Mouse (Mus musculus): ENCODE results near the gene Haus2. TPM values are rescaled to one million over a fixed set of nuclear protein-coding genes. Genes with fewer than 3 reads are reported as not detected.

Gene Haus2
- polyA plus RNA-seq, 1 experiment from 2014 or later: 33.5 TPM

- 81% methylated on average over 3 of the region's 3 CpGs for WGBS
- no peak for ATAC-seq (ENCODE audit: low FRiP score, low read depth)
- H3K36me3 ChIP-seq: peaks cover 10% of the 10 kb centered on the region
Observed at GRCm38 (mm10) chr2:120575121-120575520, 34.1 kb upstream of the Haus2 start.

DNA sequence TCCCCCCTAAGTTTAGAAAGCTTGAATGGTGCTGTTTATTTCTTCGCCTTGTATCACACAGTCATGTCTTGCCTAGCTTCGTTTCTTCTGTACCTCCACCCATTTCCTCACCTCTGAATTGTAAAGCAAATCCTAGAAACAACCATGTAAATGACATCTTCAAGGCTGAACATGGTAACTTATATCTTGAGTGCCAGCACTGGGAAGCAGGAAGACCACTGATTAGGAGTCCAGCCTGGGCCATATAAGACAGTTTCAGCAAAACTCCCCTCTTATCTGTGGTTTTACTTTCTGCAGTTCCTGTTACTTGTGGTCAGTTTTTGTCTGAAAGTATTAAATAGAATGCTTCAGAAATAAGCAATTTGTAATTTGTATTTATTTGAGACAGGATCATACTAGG is 33.2 kb upstream of the Haus2 start:
- WGBS: 94% methylated on average over 2 of the region's 2 CpGs
- Histone ChIP-seq H3K27ac (replicated peaks) (no peak overlapping the region), H3K9me3 (no peaks in the 10 kb centered on the region), H3K27me3 (no peaks in the 10 kb centered on the region), H3K4me2 (replicated peaks) (no peak overlapping the region), H3K36me3 (peaks cover 10% of the 10 kb centered on the region), H3K4me3 (no peak overlapping the region), H3K9ac (replicated peaks) (no peak overlapping the region), H3K4me1 (no peaks in the 10 kb centered on the region)
- no peak for ATAC-seq (ENCODE audit: low FRiP score, low read depth)

More at GRCm38 (mm10) chr2:120575121-120575520, 34.1 kb upstream of the Haus2 start:
- Histone ChIP-seq H3K27me3 (no peaks in the 10 kb centered on the region), H3K27ac (replicated peaks) (no peak overlapping the region), H3K4me1 (no peaks in the 10 kb centered on the region), H3K9ac (replicated peaks) (no peak overlapping the region), H3K4me3 (no peak overlapping the region), H3K4me2 (replicated peaks) (no peak overlapping the region), H3K9me3 (no peaks in the 10 kb centered on the region)

DNA sequence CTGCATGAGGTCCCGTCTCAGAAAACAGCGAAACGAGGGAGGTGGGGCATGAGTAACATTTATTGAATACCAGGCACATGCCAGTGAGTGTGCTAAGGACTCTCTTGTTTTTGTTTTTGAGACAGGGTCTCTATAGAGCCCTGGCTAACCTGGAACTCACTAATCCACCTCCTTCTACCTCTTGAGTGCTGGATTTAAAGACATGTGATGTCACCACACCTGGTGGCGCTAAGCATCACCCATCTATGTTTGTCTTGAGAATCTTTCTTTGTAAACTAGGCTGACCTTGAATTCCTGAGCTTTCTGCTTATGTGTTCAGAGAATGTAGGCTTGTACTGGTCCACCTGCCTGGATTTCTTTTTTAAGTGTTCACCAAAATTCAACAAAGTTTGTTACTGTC is 31.4 kb upstream of the Haus2 start:
- no peaks in the 10 kb centered on the region for H3K36me3 ChIP-seq
- no peaks in the 10 kb centered on the region for H3K9me3 ChIP-seq
- no peak for ATAC-seq (ENCODE audit: low FRiP score, low read depth)
- no peaks in the 10 kb centered on the region for H3K27me3 ChIP-seq
- H3K27ac ChIP-seq (replicated peaks): no peak overlapping the region
- 91% methylated on average over 4 of the region's 4 CpGs for WGBS
- H3K4me1 ChIP-seq: no peaks in the 10 kb centered on the region
- H3K9ac ChIP-seq (replicated peaks): no peak overlapping the region
- no peak overlapping the region for H3K4me2 ChIP-seq (replicated peaks)
- no peak overlapping the region for H3K4me3 ChIP-seq

DNA sequence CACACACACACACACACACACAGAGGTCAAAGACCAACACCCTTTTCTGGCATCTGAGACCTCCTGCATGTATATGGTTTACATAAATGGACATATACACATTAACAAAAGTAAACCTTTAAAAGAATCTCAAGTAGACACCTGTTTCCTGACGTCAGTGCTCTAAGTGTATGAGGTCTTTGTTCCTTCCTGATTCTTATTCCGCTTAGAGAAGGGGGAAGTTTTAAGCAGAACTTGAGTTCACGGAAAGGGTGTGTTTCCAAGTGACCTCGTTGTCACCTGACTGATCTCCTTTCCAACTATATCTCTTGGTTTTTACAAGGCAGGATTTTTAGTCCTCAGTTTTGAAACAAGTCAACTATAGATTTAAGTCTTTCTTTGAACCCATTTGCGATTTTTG is 30.9 kb upstream of the Haus2 start:
- Histone ChIP-seq H3K27me3 (no peaks in the 10 kb centered on the region), H3K27ac (replicated peaks) (no peak overlapping the region), H3K4me1 (no peaks in the 10 kb centered on the region), H3K9me3 (no peaks in the 10 kb centered on the region), H3K4me2 (replicated peaks) (no peak overlapping the region), H3K9ac (replicated peaks) (no peak overlapping the region), H3K4me3 (no peak overlapping the region), H3K36me3 (no peaks in the 10 kb centered on the region)
- 89% methylated on average over 5 of the region's 5 CpGs for WGBS
- ATAC-seq (ENCODE audit: low FRiP score, low read depth): no peak

DNA sequence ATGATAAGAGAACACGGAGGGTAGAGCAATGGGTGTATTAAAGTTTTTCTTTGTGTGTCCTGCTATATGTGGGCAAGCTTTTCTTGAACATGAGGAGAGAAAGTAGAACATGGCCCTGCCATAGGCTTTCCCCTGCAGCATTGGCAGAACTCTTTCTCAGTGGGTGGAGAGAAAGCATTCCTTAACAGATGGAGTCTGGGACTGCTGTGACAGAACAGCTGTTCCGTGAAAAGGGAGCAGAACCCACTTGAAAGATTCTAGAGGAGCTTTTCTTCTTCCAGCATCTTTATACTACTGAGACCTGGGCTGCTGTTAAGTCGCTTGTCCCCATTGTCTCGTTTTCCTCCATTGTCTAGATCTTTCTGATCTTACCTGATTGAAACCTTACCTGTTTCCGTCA is 19.4 kb upstream of the Haus2 start:
- Histone ChIP-seq H3K9me3 (no peaks in the 10 kb centered on the region), H3K9ac (replicated peaks) (no peak overlapping the region)
- WGBS: 92% methylated on average over 5 of the region's 5 CpGs

DNA sequence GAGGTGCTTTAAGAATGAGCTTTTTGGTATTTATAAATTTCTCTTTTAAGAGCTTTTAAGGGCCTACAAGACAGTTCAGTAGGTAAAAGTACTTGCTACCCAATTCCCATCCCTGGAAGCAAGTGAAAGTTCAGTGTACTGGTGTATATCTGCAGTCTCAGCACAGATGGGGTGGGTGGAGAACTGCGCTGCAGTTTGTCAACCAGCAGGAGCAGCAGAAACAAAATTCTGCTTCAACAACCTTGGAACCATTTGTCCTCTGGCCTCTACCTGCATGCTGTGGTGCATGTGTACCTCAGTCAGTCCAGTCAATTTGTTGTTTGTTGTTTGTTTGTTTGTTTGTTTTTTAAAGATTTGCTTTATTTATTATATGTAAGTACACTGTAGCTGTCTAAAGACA is 17.0 kb upstream of the Haus2 start:
- H3K36me3 ChIP-seq: peaks cover 44% of the 10 kb centered on the region
- H3K27me3 ChIP-seq: no peaks in the 10 kb centered on the region
- 89% methylated on average over 1 of the region's 1 CpGs for WGBS
- no peak overlapping the region for H3K27ac ChIP-seq (replicated peaks)
- no peak overlapping the region for H3K9ac ChIP-seq (replicated peaks)
- H3K9me3 ChIP-seq: no peaks in the 10 kb centered on the region
- no peak for ATAC-seq (ENCODE audit: low FRiP score, low read depth)
- no peak overlapping the region for H3K4me2 ChIP-seq (replicated peaks)
- H3K4me3 ChIP-seq: no peak overlapping the region
- H3K4me1 ChIP-seq: no peaks in the 10 kb centered on the region

More for the DNA sequence above, 19.4 kb upstream of the Haus2 start:
- no peak for ATAC-seq (ENCODE audit: low FRiP score, low read depth)
- H3K36me3 ChIP-seq: peaks cover 44% of the 10 kb centered on the region
- no peaks in the 10 kb centered on the region for H3K27me3 ChIP-seq
- H3K27ac ChIP-seq (replicated peaks): no peak overlapping the region
- no peak overlapping the region for H3K4me3 ChIP-seq
- no peak overlapping the region for H3K4me2 ChIP-seq (replicated peaks)
- H3K4me1 ChIP-seq: no peaks in the 10 kb centered on the region

DNA sequence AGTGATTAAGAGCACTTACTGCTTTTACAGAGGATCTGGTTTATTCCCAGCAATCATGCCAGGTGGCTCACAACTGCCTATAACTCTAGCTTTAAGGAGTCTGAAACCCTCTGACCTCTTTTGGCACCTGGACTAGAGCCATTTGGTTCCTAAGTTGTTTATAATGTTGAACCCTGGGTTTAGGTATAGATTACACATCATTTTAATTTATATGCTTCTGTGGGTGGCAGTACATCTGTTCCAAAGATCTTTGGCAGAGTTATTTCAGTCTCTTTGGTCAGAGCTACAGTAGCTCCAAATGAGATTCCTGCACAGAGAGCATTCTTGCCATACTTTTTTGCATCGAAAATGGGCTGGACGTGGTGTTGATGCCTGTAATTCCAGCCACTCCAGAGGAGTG is 11.4 kb upstream of the Haus2 start:
- no peak overlapping the region for H3K27ac ChIP-seq (replicated peaks)
- H3K27me3 ChIP-seq: no peaks in the 10 kb centered on the region
- H3K4me1 ChIP-seq: no peaks in the 10 kb centered on the region
- H3K36me3 ChIP-seq: peaks cover 61% of the 10 kb centered on the region
- ATAC-seq (ENCODE audit: low FRiP score, low read depth): no peak
- H3K9me3 ChIP-seq: no peaks in the 10 kb centered on the region
- H3K4me3 ChIP-seq: no peak overlapping the region
- H3K4me2 ChIP-seq (replicated peaks): no peak overlapping the region
- 93% methylated on average over 2 of the region's 2 CpGs for WGBS
- H3K9ac ChIP-seq (replicated peaks): no peak overlapping the region

GRCm38 (mm10) chr2:120599506-120599905 is 9.7 kb upstream of the Haus2 start:
- no peaks in the 10 kb centered on the region for H3K9me3 ChIP-seq
- no peak for ATAC-seq (ENCODE audit: low FRiP score, low read depth)
- no peaks in the 10 kb centered on the region for H3K4me1 ChIP-seq
- no peak overlapping the region for H3K4me2 ChIP-seq (replicated peaks)
- WGBS: 94% methylated on average over 4 of the region's 4 CpGs
- H3K9ac ChIP-seq (replicated peaks): no peak overlapping the region
- no peaks in the 10 kb centered on the region for H3K27me3 ChIP-seq
- no peak overlapping the region for H3K4me3 ChIP-seq
- H3K27ac ChIP-seq (replicated peaks): no peak overlapping the region
- peaks cover 59% of the 10 kb centered on the region for H3K36me3 ChIP-seq

DNA sequence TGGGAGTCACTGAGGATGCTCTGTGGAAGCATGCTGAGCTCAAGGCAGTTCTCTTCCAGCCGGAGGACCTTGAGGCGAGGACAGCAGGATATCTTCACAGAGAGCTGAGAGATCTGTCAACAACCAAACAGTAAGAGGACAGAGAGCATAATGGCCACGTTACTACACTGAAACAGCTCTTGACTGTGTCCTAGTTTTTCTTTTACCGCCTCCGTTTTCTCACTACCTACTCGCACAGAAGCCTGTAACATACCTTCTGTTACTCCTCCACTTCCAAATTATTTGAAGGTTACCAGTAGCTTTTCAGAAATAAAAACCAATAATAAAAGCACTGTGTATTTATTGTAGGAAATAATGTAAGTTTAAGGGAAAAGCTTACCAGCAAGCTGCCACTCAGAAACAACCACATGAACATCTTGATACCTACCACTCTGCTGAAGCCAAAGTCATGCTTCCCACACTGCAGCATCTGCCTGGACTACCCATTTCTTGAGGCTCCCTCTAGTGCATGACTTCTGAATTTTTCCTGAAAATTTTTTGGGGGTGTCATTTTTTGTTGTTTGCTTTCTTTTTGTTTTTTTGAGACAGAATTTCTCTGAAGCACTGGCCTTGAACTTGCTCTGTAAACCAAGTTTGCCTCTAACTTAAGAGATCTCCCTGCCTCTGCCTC is 3.0 kb upstream of the Haus2 start:
- ATAC-seq (ENCODE audit: low FRiP score, low read depth): no peak
- Histone ChIP-seq H3K27me3 (no peaks in the 10 kb centered on the region), H3K27ac (replicated peaks) (no peak overlapping the region), H3K4me1 (peaks cover 17% of the 10 kb centered on the region), H3K9me3 (no peaks in the 10 kb centered on the region), H3K36me3 (peaks cover 20% of the 10 kb centered on the region; the same call in 1 of the 2 replicates), H3K4me3 (no peak overlapping the region), H3K9ac (replicated peaks) (no peak overlapping the region), H3K4me2 (replicated peaks) (no peak overlapping the region)
- WGBS: 90% methylated on average over 6 of the region's 6 CpGs

- Histone ChIP-seq H3K4me3 (no peak overlapping the region), H3K9me3 (no peaks in the 10 kb centered on the region), H3K27ac (replicated peaks) (no peak overlapping the region), H3K4me1 (no peaks in the 10 kb centered on the region), H3K27me3 (no peaks in the 10 kb centered on the region), H3K4me2 (replicated peaks) (no peak overlapping the region), H3K36me3 (peaks cover 56% of the 10 kb centered on the region), H3K9ac (replicated peaks) (no peak overlapping the region)
- WGBS: 91% methylated on average over 5 of the region's 5 CpGs
- no peak for ATAC-seq (ENCODE audit: low FRiP score, low read depth)
Observed at GRCm38 (mm10) chr2:120616279-120617163, 7.3 kb downstream of the Haus2 start.

DNA sequence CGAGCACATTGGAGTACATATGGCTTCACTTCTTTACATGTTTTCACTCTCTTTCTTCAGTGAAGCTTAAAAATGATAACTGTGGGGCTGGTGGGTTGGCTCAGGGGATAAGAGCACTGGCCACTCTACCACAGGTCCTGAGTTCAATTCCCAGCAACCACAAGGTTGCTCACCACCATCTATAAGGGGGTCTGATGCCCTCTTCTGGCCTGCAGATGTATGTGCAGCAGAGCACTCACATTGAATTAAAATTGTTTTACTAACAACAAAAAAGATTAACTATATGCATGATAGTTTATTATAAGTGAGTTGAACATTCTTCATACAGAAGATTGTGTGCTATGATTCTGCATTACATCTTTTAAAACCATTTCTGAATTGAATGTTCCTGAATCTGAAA is 10.4 kb downstream of the Haus2 start:
- H3K36me3 ChIP-seq: peaks cover 42% of the 10 kb centered on the region
- no peak for ATAC-seq (ENCODE audit: low FRiP score, low read depth)
- no peak overlapping the region for H3K4me2 ChIP-seq (replicated peaks)
- no peaks in the 10 kb centered on the region for H3K27me3 ChIP-seq
- no peak overlapping the region for H3K27ac ChIP-seq (replicated peaks)
- 83% methylated on average over 1 of the region's 1 CpGs for WGBS
- no peaks in the 10 kb centered on the region for H3K4me1 ChIP-seq
- H3K4me3 ChIP-seq: no peak overlapping the region
- no peaks in the 10 kb centered on the region for H3K9me3 ChIP-seq
- H3K9ac ChIP-seq (replicated peaks): no peak overlapping the region

DNA sequence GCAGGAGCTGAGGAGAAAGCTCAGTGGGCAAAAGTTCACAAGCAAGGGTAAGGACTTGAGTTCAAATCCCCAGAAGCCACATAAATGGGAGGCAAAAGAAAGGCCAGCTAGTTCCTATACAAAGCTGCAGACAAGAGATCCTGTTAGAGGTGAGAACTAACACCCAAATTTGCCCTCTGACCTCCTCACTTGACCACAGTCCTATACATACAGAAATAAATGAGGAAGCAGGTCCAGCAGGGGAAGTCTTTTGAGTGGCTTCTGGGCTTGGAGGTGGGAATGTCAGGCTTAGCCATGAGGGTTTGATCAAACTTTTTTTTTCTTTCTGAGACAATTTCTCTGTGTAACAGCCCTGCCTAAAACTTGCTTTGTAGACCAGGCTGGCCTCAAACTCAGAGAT is 13.7 kb downstream of the Haus2 start:
- Histone ChIP-seq H3K4me3 (no peak overlapping the region), H3K27ac (replicated peaks) (no peak overlapping the region), H3K4me1 (no peaks in the 10 kb centered on the region), H3K9ac (replicated peaks) (no peak overlapping the region), H3K27me3 (no peaks in the 10 kb centered on the region), H3K4me2 (replicated peaks) (no peak overlapping the region), H3K9me3 (no peaks in the 10 kb centered on the region), H3K36me3 (peaks cover 21% of the 10 kb centered on the region)
- no peak for ATAC-seq (ENCODE audit: low FRiP score, low read depth)
